Mouse (Mus musculus) cerebellum, postnatal 4 days (tissue): ENCODE measurements at regions not wholly inside any gene's neighbourhood (a gene's known extent, or its start where the extent isn't known, plus 50 kb on each side); places are given as distances from the start of the nearest gene placed in this dataset.

Experiments
- DNase-seq, 2 experiments: peaks; one replicate each; pipeline ENCODE4 v3.0.0; 2022; ENCODE audit warnings: low spot score in 2 of 2, mixed read lengths in 1 of 2

GRCm38 (mm10) chr8:10716161-10716560, 292.1 kb downstream of the Irs2 start:
- no peak for DNase-seq

GRCm38 (mm10) chr8:10713515-10714042, 294.7 kb downstream of the Irs2 start:
- DNase-seq, result no peak

- DNase-seq, result no peak
Measured at GRCm38 (mm10) chr8:10712118-10712689, 296.1 kb downstream of the Irs2 start.

- no peak for DNase-seq
Measured at GRCm38 (mm10) chr8:10711474-10711873, 296.8 kb downstream of the Irs2 start.

GRCm38 (mm10) chr8:10708509-10708908, 299.7 kb downstream of the Irs2 start:
- no peak for DNase-seq

GRCm38 (mm10) chr8:10707122-10707521, 301.1 kb downstream of the Irs2 start:
- no peak for DNase-seq

- DNase-seq, result no peak
Measured at GRCm38 (mm10) chr8:10705909-10706308, 302.3 kb downstream of the Irs2 start.

- no peak for DNase-seq
Measured at GRCm38 (mm10) chr8:10702755-10703154, 305.5 kb downstream of the Irs2 start.

- DNase-seq, result no peak
Measured at GRCm38 (mm10) chr8:10702248-10702647, 306.0 kb downstream of the Irs2 start.

- DNase-seq, result no peak
Measured at GRCm38 (mm10) chr8:10701648-10702061, 306.6 kb downstream of the Irs2 start.

GRCm38 (mm10) chr8:10701226-10701625, 307.0 kb downstream of the Irs2 start:
- DNase-seq, result no peak

GRCm38 (mm10) chr8:10699669-10700068, 308.6 kb downstream of the Irs2 start:
- DNase-seq, result no peak

- DNase-seq, result no peak
Measured at GRCm38 (mm10) chr8:10695181-10695580, 313.1 kb downstream of the Irs2 start.

- DNase-seq, result no peak
Measured at GRCm38 (mm10) chr8:10690659-10691058, 317.6 kb downstream of the Irs2 start.

GRCm38 (mm10) chr8:10689881-10690280, 318.4 kb downstream of the Irs2 start:
- DNase-seq, result no peak

GRCm38 (mm10) chr8:10687867-10688561, 320.2 kb downstream of the Irs2 start:
- DNase-seq, result no peak
